Mouse (Mus musculus): ENCODE measurements at regions not wholly inside any gene's neighbourhood (a gene's known extent, or its start where the extent isn't known, plus 50 kb on each side); places are given as distances from the start of the nearest gene placed in this dataset.

GRCm38 (mm10) chr2:171620668-171621067 lies 422.6 kb downstream of the Cbln4 start:
- Histone ChIP-seq H3K27me3 (ENCODE audit: insufficient read depth, low read length) (no peaks in the 10 kb centered on the region), H3K36me3 (ENCODE audit: insufficient read depth, low read length) (no peaks in the 10 kb centered on the region), H3K4me1 (replicated peaks; ENCODE audit: low read depth, low read length) (no peaks in the 10 kb centered on the region), H3K9me3 (ENCODE audit: low read length) (no peaks in the 10 kb centered on the region), H3K4me3 (replicated peaks; ENCODE audit: low read length) (no peak overlapping the region)
- TF ChIP-seq CTCF (conservative IDR thresholded peaks at IDR 0.05; ENCODE audit: low read length) = no peak
- TF ChIP-seq POU5F1 (IDR thresholded peaks at IDR 0.05; ENCODE audit: borderline replicate concordance, low read length) = no peak
- no peak for TF ChIP-seq NANOG (IDR thresholded peaks at IDR 0.05; ENCODE audit: borderline replicate concordance, low read length)

- Histone ChIP-seq H3K9me3 (ENCODE audit: low read length) (no peaks in the 10 kb centered on the region), H3K4me1 (replicated peaks; ENCODE audit: low read depth, low read length) (no peaks in the 10 kb centered on the region), H3K4me3 (replicated peaks; ENCODE audit: low read length) (no peak overlapping the region), H3K36me3 (ENCODE audit: insufficient read depth, low read length) (no peaks in the 10 kb centered on the region), H3K27me3 (ENCODE audit: insufficient read depth, low read length) (no peaks in the 10 kb centered on the region)
- TF ChIP-seq POU5F1 (IDR thresholded peaks at IDR 0.05; ENCODE audit: borderline replicate concordance, low read length) (no peak), CTCF (conservative IDR thresholded peaks at IDR 0.05; ENCODE audit: low read length) (no peak), NANOG (IDR thresholded peaks at IDR 0.05; ENCODE audit: borderline replicate concordance, low read length) (no peak)
Observed at GRCm38 (mm10) chr2:171620253-171620652, 423.0 kb downstream of the Cbln4 start.

DNA sequence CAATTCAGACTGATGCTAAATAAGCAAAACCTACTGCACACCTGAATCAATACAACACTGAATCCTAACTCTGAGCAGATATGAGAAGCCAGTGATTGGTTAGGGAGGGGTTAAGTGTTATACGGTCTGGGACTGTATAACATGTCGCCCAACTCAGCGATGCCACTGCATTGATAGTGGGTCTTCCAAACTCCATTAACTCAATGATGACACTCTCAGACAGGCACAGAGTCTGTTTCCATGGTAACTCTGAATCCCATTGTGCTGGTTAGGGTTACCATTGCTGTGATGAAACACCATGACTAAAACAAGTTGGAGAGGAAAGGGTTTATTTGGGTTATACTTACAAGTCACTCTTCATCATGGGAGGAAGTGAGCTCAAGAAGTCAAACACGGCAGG lies 424.5 kb downstream of the Cbln4 start:
- no peak for TF ChIP-seq NANOG (IDR thresholded peaks at IDR 0.05; ENCODE audit: borderline replicate concordance, low read length)
- no peak for TF ChIP-seq CTCF (conservative IDR thresholded peaks at IDR 0.05; ENCODE audit: low read length)
- TF ChIP-seq POU5F1 (IDR thresholded peaks at IDR 0.05; ENCODE audit: borderline replicate concordance, low read length) = no peak
- no peak overlapping the region for H3K4me3 ChIP-seq (replicated peaks; ENCODE audit: low read length)
- no peaks in the 10 kb centered on the region for H3K4me1 ChIP-seq (replicated peaks; ENCODE audit: low read depth, low read length)
- H3K36me3 ChIP-seq (ENCODE audit: insufficient read depth, low read length) = no peaks in the 10 kb centered on the region
- H3K27me3 ChIP-seq (ENCODE audit: insufficient read depth, low read length) = no peaks in the 10 kb centered on the region
- no peaks in the 10 kb centered on the region for H3K9me3 ChIP-seq (ENCODE audit: low read length)

GRCm38 (mm10) chr2:171618333-171618732 lies 424.9 kb downstream of the Cbln4 start:
- H3K4me1 ChIP-seq (replicated peaks; ENCODE audit: low read depth, low read length) = no peaks in the 10 kb centered on the region
- H3K4me3 ChIP-seq (replicated peaks; ENCODE audit: low read length) = no peak overlapping the region
- no peaks in the 10 kb centered on the region for H3K9me3 ChIP-seq (ENCODE audit: low read length)
- TF ChIP-seq POU5F1 (IDR thresholded peaks at IDR 0.05; ENCODE audit: borderline replicate concordance, low read length) = no peak
- TF ChIP-seq CTCF (conservative IDR thresholded peaks at IDR 0.05; ENCODE audit: low read length) = no peak
- no peak for TF ChIP-seq NANOG (IDR thresholded peaks at IDR 0.05; ENCODE audit: borderline replicate concordance, low read length)
- H3K36me3 ChIP-seq (ENCODE audit: insufficient read depth, low read length) = no peaks in the 10 kb centered on the region
- no peaks in the 10 kb centered on the region for H3K27me3 ChIP-seq (ENCODE audit: insufficient read depth, low read length)

DNA sequence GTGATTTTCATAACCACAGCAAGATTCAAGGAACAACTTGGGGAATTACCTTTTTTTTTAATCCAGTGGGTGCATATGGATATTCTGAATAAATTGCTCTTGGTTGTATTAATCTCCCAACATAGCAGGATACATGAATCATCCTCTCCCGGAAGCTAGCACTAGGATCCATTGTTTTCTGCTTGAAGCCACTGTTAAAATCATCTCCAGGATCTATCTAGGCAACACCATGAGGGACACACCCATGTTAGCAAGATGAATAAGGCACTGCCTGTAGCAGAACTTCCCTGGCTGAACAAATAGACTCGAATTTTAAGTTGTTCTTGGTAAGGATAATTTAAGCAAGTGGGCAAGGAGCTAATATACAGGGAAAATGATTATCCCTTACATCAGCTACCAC lies 427.8 kb downstream of the Cbln4 start:
- no peaks in the 10 kb centered on the region for H3K9me3 ChIP-seq (ENCODE audit: low read length)
- no peaks in the 10 kb centered on the region for H3K4me1 ChIP-seq (replicated peaks; ENCODE audit: low read depth, low read length)
- H3K36me3 ChIP-seq (ENCODE audit: insufficient read depth, low read length) = no peaks in the 10 kb centered on the region
- no peaks in the 10 kb centered on the region for H3K27me3 ChIP-seq (ENCODE audit: insufficient read depth, low read length)
- TF ChIP-seq NANOG (IDR thresholded peaks at IDR 0.05; ENCODE audit: borderline replicate concordance, low read length) (no peak), POU5F1 (IDR thresholded peaks at IDR 0.05; ENCODE audit: borderline replicate concordance, low read length) (no peak), CTCF (conservative IDR thresholded peaks at IDR 0.05; ENCODE audit: low read length) (no peak)
- no peak overlapping the region for H3K4me3 ChIP-seq (replicated peaks; ENCODE audit: low read length)

GRCm38 (mm10) chr2:171605064-171605463 lies 438.2 kb downstream of the Cbln4 start:
- H3K27me3 ChIP-seq (ENCODE audit: insufficient read depth, low read length) = no peaks in the 10 kb centered on the region
- no peaks in the 10 kb centered on the region for H3K36me3 ChIP-seq (ENCODE audit: insufficient read depth, low read length)
- H3K4me3 ChIP-seq (replicated peaks; ENCODE audit: low read length) = no peak overlapping the region
- TF ChIP-seq NANOG (IDR thresholded peaks at IDR 0.05; ENCODE audit: borderline replicate concordance, low read length) (no peak), POU5F1 (IDR thresholded peaks at IDR 0.05; ENCODE audit: borderline replicate concordance, low read length) (no peak), CTCF (conservative IDR thresholded peaks at IDR 0.05; ENCODE audit: low read length) (no peak)
- H3K4me1 ChIP-seq (replicated peaks; ENCODE audit: low read depth, low read length) = no peaks in the 10 kb centered on the region
- H3K9me3 ChIP-seq (ENCODE audit: low read length) = no peaks in the 10 kb centered on the region

DNA sequence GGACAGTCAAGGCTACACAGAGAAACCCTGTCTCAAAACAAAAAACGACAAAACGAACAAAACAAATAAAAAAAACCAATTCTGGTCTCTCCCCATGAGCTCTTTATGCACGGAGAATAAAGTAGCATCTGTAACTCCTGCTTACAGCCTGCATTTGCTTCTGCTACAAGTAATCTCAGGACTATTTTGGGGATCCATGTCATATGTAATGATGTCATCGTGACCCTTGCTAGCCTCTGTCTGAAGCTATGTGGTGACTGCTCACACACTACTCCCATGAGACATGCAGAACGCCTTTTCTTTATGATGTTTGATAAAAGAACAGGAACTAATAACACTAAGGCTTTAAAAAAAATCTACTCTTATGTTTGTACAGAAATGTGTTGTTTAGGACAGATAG lies 448.0 kb downstream of the Cbln4 start:
- Histone ChIP-seq H3K36me3 (ENCODE audit: insufficient read depth, low read length) (no peaks in the 10 kb centered on the region), H3K9me3 (ENCODE audit: low read length) (no peaks in the 10 kb centered on the region), H3K4me1 (replicated peaks; ENCODE audit: low read depth, low read length) (0 out of 2 replicates have a peak, but pooled peaks cover 3% of the 10 kb centered on the region), H3K4me3 (replicated peaks; ENCODE audit: low read length) (no peak overlapping the region), H3K27me3 (ENCODE audit: insufficient read depth, low read length) (no peaks in the 10 kb centered on the region)
- TF ChIP-seq CTCF (conservative IDR thresholded peaks at IDR 0.05; ENCODE audit: low read length) (no peak), POU5F1 (IDR thresholded peaks at IDR 0.05; ENCODE audit: borderline replicate concordance, low read length) (no peak), NANOG (IDR thresholded peaks at IDR 0.05; ENCODE audit: borderline replicate concordance, low read length) (no peak)

DNA sequence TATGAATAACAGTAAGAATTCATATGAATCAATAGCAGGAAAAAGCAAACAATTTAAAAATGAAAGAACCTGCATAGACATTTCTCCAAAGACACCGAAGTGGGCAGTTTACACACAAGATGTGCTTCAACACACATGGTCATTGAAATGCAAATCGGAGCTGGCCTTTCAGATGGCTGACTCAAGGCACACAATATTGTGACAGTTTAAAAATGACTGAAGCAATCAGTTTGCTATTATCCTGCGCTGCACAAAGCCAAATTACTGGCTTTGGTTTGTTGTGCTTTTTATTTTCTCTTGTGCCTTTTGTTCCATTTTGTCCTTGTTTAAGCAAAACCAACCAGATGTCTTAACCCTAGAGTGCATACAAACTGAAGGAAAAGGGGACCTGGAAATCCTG lies 449.4 kb downstream of the Cbln4 start:
- H3K4me3 ChIP-seq (replicated peaks; ENCODE audit: low read length) = no peak overlapping the region
- no peaks in the 10 kb centered on the region for H3K36me3 ChIP-seq (ENCODE audit: insufficient read depth, low read length)
- no peaks in the 10 kb centered on the region for H3K27me3 ChIP-seq (ENCODE audit: insufficient read depth, low read length)
- H3K9me3 ChIP-seq (ENCODE audit: low read length) = no peaks in the 10 kb centered on the region
- H3K4me1 ChIP-seq (replicated peaks; ENCODE audit: low read depth, low read length) = 0 out of 2 replicates have a peak, but pooled peaks cover 3% of the 10 kb centered on the region
- no peak for TF ChIP-seq NANOG (IDR thresholded peaks at IDR 0.05; ENCODE audit: borderline replicate concordance, low read length)
- TF ChIP-seq CTCF (conservative IDR thresholded peaks at IDR 0.05; ENCODE audit: low read length) = no peak
- no peak for TF ChIP-seq POU5F1 (IDR thresholded peaks at IDR 0.05; ENCODE audit: borderline replicate concordance, low read length)

- H3K4me1 ChIP-seq (replicated peaks; ENCODE audit: low read depth, low read length) = 0 out of 2 replicates have a peak, but pooled peaks cover 3% of the 10 kb centered on the region
- H3K9me3 ChIP-seq (ENCODE audit: low read length) = no peaks in the 10 kb centered on the region
- H3K27me3 ChIP-seq (ENCODE audit: insufficient read depth, low read length) = no peaks in the 10 kb centered on the region
- no peaks in the 10 kb centered on the region for H3K36me3 ChIP-seq (ENCODE audit: insufficient read depth, low read length)
- TF ChIP-seq POU5F1 (IDR thresholded peaks at IDR 0.05; ENCODE audit: borderline replicate concordance, low read length) (no peak), CTCF (conservative IDR thresholded peaks at IDR 0.05; ENCODE audit: low read length) (no peak), NANOG (IDR thresholded peaks at IDR 0.05; ENCODE audit: borderline replicate concordance, low read length) (no peak)
- H3K4me3 ChIP-seq (replicated peaks; ENCODE audit: low read length) = no peak overlapping the region
Observed at GRCm38 (mm10) chr2:171592315-171592714, 451.0 kb downstream of the Cbln4 start.
